Mouse (Mus musculus) midbrain, embryonic 10.5 days (tissue): ENCODE results near the gene Ltbp3. TPM values are rescaled to one million over a fixed set of nuclear protein-coding genes. Genes with fewer than 3 reads are reported as not detected.
"Not testable (repeated sequence)": the region's sequence is repeated elsewhere in the genome, so short reads cannot be mapped to it uniquely, and the experiment has no call there.

ENCODE experiments used
- DNase-seq: peaks from one replicate; pipeline ENCODE4 v3.0.0-alpha.2; 2017; ENCODE audit warnings: low spot score
- H3K27ac ChIP-seq: fragments of 300-500 bp; sonication (generic); replicated peaks from 2 replicates; pipeline ENCODE4 v1.5.1; 2016; ENCODE audit warnings: mild to moderate bottlenecking
- H3K27me3 ChIP-seq: fragments of 300-500 bp; sonication (generic); 2 replicates; pipeline ENCODE4 v1.6.1; 2016; ENCODE audit warnings: low read depth, mild to moderate bottlenecking; ENCODE audit not compliant: poor library complexity, severe bottlenecking
- H3K36me3 ChIP-seq: fragments of 300-500 bp; sonication (generic); 2 replicates; pipeline ENCODE4 v1.6.1; 2016; ENCODE audit warnings: mild to moderate bottlenecking, moderate library complexity
- H3K4me1 ChIP-seq: fragments of 300-500 bp; sonication (generic); 2 replicates; pipeline ENCODE4 v1.6.1; 2016
- H3K4me3 ChIP-seq: fragments of 300-500 bp; sonication (generic); 2 replicates; pipeline ENCODE4 v1.5.1; 2016; ENCODE audit warnings: mild to moderate bottlenecking, moderate library complexity
- H3K9me3 ChIP-seq: fragments of 300-500 bp; sonication (generic); replicated peaks from 2 replicates; pipeline ENCODE4 v1.6.1; 2016; ENCODE audit warnings: mild to moderate bottlenecking
- WGBS: fragments of 180-500 bp; shearing (Covaris S2); methylation state at CpG from one replicate; pipeline ENCODE4 v1.1.7; 2016; 5-methylcytosine and 5-hydroxymethylcytosine counted together
- polyA plus RNA-seq: library from polyadenylated mRNA; unstranded; fragments of >200 nt; fragmentation: Nextera tagmentation; extraction: Ambion mirVana; gene quantifications from 2 replicates; pipeline ENCODE4 v1.2.1, GENCODE M21; 2016

Gene Ltbp3
- polyA plus RNA-seq, 1 experiment from 2014 or later, result 2.9 TPM

DNA sequence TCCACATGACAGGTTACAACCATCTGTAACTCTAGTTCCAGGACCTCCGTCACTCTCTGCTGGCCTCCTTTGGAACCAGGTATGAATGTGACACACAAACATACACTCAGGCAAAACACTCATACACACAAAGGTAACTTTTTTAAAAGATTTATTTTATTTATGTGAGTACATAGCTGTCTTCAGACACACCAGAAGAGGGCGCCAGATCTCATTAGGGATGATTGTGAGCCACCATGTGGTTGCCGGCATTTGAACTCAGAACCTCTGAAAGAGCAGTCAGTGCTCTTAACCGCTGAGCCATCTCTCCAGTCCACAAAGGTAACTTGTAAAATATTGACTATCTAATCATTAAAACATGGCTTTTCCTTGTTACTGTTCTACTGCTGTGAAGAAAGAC, 50.6 kb downstream of the Ltbp3 start:
- DNase-seq, result no peak
- Histone ChIP-seq H3K27me3 (no peaks in the 10 kb centered on the region), H3K9me3 (no peaks in the 10 kb centered on the region), H3K4me1 (peaks cover 23% of the 10 kb centered on the region), H3K36me3 (peaks cover 18% of the 10 kb centered on the region), H3K4me3 (no peak overlapping the region), H3K27ac (no peak overlapping the region)
- WGBS, result 78% methylated on average over 4 of the region's 4 CpGs

DNA sequence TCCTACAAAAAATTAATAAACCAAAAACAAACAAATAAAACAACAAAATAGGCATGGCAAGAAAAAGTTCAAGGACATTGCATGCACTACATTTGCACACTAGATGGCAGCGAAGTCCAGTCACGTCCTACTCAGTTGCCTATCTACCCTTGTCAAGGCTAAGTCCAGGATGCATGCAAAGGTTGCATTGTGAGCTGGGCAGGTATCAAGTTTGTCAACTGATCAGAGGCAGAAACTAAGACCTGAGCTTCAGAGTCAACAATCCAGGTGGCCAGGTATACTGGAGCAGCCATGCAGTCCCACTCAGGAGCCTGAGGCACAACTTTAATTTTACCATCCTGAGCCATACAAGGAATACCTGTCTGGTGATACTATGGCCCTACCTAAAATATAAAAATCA, 52.4 kb downstream of the Ltbp3 start:
- 11% methylated on average over 2 of the region's 2 CpGs for WGBS
- Histone ChIP-seq H3K36me3 (peaks cover 36% of the 10 kb centered on the region), H3K9me3 (no peaks in the 10 kb centered on the region), H3K4me1 (peaks cover 38% of the 10 kb centered on the region), H3K27ac (no peak overlapping the region), H3K4me3 (no peak overlapping the region), H3K27me3 (no peaks in the 10 kb centered on the region)
- DNase-seq, result no peak

DNA sequence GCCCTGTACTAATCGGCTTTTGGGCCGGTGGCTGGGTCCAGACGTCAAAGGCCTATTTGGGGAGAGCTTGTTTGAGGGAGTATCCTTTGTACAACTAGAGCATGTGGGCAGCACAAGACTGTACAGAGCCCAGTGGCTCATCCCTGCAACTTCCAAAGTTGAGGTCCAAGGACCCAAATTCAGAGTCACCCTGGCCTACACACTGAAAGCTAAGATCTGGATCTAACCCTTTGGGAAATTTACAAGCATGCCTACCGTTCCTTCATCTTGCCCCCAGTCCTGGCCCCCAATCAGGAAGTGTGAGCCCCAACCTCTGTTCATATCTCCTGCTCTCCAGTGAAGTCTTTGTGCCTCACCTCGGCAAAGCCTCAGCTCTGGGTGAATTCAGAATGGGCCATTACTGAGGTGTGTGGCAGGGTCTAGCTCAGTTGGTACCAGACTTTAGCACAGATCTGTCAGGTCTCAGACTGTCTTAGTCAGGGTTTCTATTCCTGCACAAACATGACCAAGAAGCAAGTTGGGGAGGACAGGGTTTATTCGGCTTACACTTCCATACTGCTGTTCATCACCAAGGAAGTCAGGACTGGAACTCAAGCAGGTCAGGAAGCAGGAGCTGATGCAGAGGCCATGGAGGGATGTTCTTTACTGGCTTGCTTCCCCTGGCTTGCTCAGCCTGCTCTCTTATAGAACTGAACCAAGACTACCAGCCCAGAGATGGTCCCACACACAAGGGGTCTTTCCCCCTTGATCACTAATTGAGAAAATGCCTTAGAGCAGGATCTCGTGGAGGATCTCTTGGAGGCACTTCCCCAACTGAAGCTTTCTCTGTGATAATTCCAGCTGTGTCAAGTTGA, 53.4 kb downstream of the Ltbp3 start:
- WGBS, result 53% methylated on average over 7 of the region's 7 CpGs
- H3K27me3 ChIP-seq, H3K9me3 ChIP-seq, DNase-seq: not testable (repeated sequence)
- H3K36me3 ChIP-seq, result peaks cover 46% of the 10 kb centered on the region
- H3K27ac ChIP-seq, result peak overlapping the region; percentile 46; the same call in 1 of the 2 replicates
- peaks cover 44% of the 10 kb centered on the region for H3K4me1 ChIP-seq
- peak overlapping the region; percentile 22; the same call in 1 of the 2 replicates for H3K4me3 ChIP-seq

DNA sequence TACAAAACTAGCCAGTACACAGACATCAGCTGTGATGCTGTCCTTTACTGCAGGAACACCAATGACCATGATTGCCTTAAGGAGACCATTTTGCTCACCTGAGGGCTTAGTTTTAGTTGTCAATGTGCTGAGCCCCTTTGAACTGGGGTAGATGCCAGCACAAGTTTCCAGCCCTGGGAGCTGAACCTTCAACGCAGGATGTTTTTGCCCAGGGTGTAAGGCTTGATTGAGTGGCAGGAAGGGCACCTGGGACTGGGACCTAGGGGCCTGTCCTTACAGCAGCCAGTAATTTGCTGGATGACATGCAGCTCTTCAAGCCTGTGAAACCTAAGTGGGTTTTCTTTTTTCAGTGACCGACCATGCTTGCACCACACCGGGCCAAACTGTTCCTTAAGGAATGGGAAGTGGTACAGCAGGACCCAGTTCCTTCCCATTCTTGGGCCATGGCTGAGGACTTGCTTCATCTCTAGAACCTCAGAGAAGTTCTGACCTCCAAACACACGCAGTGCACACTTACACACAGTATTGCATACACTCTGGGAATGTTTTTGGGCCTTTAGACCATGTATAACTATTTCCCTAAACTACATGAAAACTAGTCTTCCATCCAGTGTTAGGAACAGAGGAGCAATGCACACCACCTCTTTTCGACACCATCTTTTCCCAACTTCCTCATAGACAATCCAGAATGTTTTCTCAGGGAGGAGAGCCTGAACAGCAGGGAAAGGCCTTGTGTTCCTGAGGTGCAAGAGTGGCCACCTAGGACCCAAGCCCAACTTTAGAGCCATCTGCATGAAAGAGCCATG, 54.3 kb downstream of the Ltbp3 start:
- H3K27me3 ChIP-seq, result no peaks in the 10 kb centered on the region
- H3K9me3 ChIP-seq, result no peaks in the 10 kb centered on the region
- H3K36me3 ChIP-seq, result peaks cover 55% of the 10 kb centered on the region
- H3K4me1 ChIP-seq, result peaks cover 44% of the 10 kb centered on the region
- H3K4me3 ChIP-seq, result peak overlapping the region; percentile 22; the same call in 1 of the 2 replicates
- 42% methylated on average over 5 of the region's 5 CpGs for WGBS
- DNase-seq, result peak; percentile 53
- H3K27ac ChIP-seq, result no peak overlapping the region

DNA sequence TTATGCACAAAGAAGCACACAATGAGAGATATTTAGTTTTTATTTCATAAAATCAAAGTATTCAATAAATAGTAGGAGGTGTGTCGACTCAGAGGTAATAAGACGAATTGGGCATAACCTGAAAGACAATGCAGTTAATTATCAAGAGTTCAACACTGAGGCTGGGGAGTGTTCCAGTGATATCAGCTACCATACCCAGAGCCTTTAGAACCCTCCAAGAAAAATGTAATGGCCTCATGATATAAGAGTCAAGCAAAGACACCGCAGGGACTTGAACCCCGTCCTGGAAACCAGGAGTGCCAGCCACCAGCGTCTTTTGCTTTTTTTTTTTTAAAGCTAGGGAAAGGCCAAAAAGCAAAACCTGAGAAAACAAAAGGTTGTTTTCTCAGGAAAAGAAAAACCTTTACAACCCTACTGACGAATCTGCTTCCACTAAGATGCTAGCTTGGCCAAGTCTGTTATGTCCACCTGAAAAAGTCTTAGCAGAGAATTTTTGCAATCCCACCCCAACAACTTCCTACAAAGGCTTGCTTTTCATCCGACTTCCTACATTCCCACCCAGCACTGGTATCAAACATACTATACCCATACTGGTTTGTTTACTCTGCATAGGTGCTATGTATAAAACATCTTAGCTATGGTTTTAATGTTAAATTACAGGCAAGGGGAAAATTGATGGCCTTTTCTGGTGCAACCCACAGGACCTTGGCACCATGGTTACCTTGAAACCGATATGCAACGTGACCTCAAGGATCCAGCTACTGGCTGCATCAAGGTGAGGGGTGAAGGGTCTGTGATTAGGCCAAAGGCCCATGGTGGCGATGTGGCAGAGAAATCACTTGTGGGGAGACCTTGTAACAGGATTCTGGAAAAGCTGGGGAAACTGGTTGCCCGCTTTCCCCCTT, 55.2 kb downstream of the Ltbp3 start:
- no peaks in the 10 kb centered on the region for H3K9me3 ChIP-seq
- WGBS, result 83% methylated on average over 11 of the region's 11 CpGs
- DNase-seq, result no peak
- no peaks in the 10 kb centered on the region for H3K27me3 ChIP-seq
- H3K4me1 ChIP-seq, result peaks cover 44% of the 10 kb centered on the region
- peak overlapping the region; percentile 99 for H3K4me3 ChIP-seq
- peaks cover 64% of the 10 kb centered on the region for H3K36me3 ChIP-seq
- H3K27ac ChIP-seq, result no peak overlapping the region

DNA sequence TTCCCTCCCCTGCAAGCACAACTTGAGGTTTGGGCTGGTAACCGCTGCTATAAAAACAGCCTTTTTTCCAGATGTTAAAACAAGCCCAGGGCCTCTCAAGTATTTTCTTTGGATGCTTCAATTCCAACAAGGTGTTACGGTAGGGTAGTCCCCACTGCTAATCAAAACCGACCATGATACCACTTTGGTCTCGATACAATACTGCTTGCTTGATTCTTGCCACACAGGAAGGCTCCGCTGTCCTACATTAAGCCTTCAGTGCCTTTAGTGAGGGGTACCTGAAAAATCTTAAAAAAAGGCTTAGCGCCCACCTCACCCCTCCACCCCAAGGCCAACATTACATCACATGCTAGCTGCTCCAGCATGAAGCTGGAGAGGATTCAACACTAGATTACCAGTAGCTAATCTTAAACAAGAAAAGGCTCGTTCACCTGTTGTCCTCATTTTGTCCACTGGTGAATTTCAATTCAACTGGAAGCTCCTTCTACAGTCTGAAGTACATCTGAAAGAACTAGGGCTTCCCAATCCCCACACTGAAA, 55.9 kb downstream of the Ltbp3 start:
- H3K27me3 ChIP-seq, result no peaks in the 10 kb centered on the region
- peaks cover 44% of the 10 kb centered on the region for H3K4me1 ChIP-seq
- H3K36me3 ChIP-seq, result peaks cover 66% of the 10 kb centered on the region
- 86% methylated on average over 7 of the region's 7 CpGs for WGBS
- no peak overlapping the region for H3K27ac ChIP-seq
- peak overlapping the region; percentile 99 for H3K4me3 ChIP-seq
- DNase-seq, result no peak
- no peaks in the 10 kb centered on the region for H3K9me3 ChIP-seq

DNA sequence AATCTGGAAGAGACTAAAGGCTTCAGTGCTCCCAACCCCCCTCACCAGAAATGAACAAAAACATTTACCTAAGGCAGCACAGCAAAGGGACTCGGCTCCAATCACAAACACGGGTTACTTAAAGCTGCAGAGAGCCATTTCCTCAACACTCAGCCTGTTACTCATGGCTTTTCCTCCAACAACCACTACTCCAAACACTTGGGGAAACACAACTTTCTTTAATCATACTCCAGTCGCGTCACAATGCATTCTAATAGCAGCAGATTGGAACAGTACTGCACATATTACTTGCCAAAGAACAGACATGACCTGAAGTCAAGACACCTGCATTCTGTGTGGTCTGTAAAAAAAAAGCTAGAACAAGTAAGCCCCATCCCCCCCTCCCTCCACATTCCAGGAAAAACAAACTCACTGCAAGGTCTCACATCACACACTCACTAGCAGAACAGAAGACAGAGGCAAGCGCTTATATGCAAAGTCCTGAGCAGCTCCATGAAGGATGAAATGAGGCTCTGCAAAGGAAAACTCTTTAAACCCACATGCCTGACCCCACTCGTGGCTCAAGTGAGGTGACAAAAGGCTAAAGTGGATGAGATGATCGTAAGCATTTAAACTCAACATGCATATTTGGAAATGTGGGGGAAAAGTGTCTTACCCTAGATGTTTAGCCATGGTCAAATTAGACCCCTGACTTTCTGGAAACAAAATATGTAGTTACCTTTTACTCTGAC, 56.8 kb downstream of the Ltbp3 start:
- 0 out of 2 replicates have a peak overlapping the region, but pooled peaks have one; percentile 24 for H3K27ac ChIP-seq
- no peak for DNase-seq
- 56% methylated on average over 7 of the region's 7 CpGs for WGBS
- H3K4me1 ChIP-seq, result peaks cover 44% of the 10 kb centered on the region
- peak overlapping the region; percentile 99 for H3K4me3 ChIP-seq
- no peaks in the 10 kb centered on the region for H3K27me3 ChIP-seq
- H3K9me3 ChIP-seq, result no peaks in the 10 kb centered on the region
- H3K36me3 ChIP-seq, result peaks cover 66% of the 10 kb centered on the region

DNA sequence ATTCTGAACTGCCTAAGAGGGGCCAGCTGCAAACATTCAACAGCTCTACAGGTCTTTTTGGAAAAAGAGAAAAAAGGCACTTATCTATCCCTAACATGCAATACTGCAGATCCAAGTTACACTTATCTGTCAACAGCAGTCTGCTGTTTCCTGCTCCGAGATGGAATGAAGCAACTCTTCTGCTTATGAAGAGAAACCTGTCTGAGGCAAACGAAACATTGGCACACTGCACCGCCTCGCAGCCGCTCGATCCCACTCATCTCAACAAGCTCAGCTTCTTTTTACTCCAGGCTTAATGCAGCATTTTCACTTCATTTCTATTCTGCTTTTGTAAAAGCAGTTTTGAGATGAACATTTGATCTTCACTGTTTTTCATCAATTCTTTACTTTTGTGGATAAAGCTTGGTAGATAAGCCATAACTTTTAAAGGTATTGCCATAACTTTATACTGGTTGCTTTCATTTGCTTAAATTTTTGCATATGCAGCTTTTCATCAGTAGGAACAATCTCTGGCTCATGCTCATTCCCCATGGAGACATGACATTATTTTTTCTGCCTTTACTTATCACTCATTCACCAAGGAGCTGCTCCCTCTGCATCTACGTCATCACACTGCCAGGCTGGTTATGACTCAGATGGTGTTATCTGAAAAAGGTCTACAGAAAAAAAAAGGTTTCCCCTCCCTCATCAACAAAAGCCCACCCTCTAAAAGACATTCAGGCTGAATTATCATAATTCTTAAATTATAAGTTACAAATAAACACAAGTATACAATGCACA, 58.2 kb downstream of the Ltbp3 start:
- Histone ChIP-seq H3K27me3 (no peaks in the 10 kb centered on the region), H3K36me3 (peaks cover 66% of the 10 kb centered on the region), H3K4me1 (peaks cover 56% of the 10 kb centered on the region), H3K27ac (peak overlapping the region; percentile 100; the same call in 1 of the 2 replicates), H3K9me3 (no peaks in the 10 kb centered on the region), H3K4me3 (peak overlapping the region; percentile 99)
- no peak for DNase-seq
- WGBS, result 27% methylated on average over 7 of the region's 7 CpGs

DNA sequence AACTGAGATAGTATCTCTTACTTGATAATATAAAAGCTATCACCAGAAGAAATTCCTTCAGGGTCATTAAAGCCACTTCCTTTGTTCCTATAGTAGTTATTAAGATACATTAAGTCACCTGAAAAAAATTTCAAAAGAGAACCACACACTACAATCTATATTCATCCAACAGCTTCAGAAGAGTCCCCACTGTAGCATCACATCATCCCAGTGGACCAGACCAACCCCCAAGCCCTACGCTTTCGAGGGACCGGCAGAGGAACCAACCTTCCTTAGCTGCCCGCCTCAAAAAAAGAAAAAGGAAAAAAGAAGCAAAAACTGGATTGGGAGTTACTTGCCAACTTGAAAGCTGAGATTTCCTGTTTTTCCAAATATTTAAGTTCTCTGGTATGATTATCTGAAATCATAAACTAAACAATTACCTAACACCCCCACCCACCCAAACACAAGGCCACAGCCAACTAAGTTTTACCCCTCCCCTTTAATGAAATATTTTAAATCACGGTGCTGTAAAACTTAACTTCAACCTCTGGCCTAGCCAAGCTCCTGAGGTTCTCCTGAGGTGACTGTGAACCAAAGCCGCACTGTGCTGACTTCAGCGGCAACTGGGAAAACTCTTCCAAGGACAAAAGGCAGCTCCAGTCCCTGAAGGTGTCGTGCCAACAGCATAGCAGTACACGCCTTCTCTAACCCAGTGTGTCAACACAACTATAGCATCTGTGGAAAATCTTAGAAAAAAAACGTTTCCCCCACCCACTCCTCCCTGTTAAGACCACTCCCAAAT, 59.1 kb downstream of the Ltbp3 start:
- DNase-seq, result no peak
- Histone ChIP-seq H3K36me3 (peaks cover 63% of the 10 kb centered on the region), H3K4me1 (peaks cover 60% of the 10 kb centered on the region), H3K27ac (peak overlapping the region; percentile 100), H3K9me3 (no peaks in the 10 kb centered on the region), H3K4me3 (peak overlapping the region; percentile 99), H3K27me3 (no peaks in the 10 kb centered on the region)
- 3% methylated on average over 10 of the region's 10 CpGs for WGBS

DNA sequence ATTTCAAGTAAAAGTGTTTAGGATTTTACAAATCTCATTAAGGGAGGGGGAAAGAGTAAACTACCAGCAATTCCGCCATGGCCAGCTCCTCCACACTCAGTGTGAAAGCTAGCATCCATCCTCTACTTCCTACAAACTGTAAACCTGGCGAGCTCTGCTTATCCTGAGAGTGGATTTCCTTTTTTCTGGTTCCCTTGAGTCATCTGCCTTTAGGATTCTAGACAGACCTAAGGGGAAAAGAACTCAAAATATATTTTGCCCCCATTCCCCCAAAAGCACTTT, 59.6 kb downstream of the Ltbp3 start:
- no peak for DNase-seq
- Histone ChIP-seq H3K4me1 (peaks cover 60% of the 10 kb centered on the region), H3K36me3 (peaks cover 58% of the 10 kb centered on the region), H3K27me3 (no peaks in the 10 kb centered on the region), H3K27ac (peak overlapping the region; percentile 100), H3K9me3 (no peaks in the 10 kb centered on the region), H3K4me3 (peak overlapping the region; percentile 99)
- WGBS, result 1% methylated on average over 2 of the region's 2 CpGs
